Mouse (Mus musculus) heart, embryonic 11.5 days (tissue): ENCODE measurements around the gene Kcnj8. TPM values are rescaled to one million over a fixed set of nuclear protein-coding genes. Genes with fewer than 3 reads are reported as not detected.

Experiments used
- polyA plus RNA-seq: library from polyadenylated mRNA; unstranded; fragments of >200 nt; fragmentation: Nextera tagmentation; extraction: Ambion mirVana; gene quantifications from 2 replicates; pipeline ENCODE4 v1.2.1, GENCODE M21; 2014

The Kcnj8 gene
- polyA plus RNA-seq, 1 experiment from 2014 or later, result 3.0 TPM

Other genes with a start within 250 kb of the Kcnj8 start
- not detected in 2 replicates for gene Slco1a5, start 248.6 kb downstream of the Kcnj8 start, polyA plus RNA-seq
- gene Pyroxd1, start 226.0 kb downstream of the Kcnj8 start, polyA plus RNA-seq, result 13.3 and 15.8 TPM in 2 replicates
- 21.9 and 29.5 TPM in 2 replicates for gene Recql, start 184.5 kb downstream of the Kcnj8 start, polyA plus RNA-seq
- 93.5 and 97.9 TPM in 2 replicates for gene Golt1b, start 184.4 kb downstream of the Kcnj8 start, polyA plus RNA-seq
- gene Spx, start 158.2 kb downstream of the Kcnj8 start, polyA plus RNA-seq, result 1.4 TPM in 1 of 2 replicates, not detected in the other
- gene Gys2, start 98.5 kb downstream of the Kcnj8 start, polyA plus RNA-seq, result 0.36 TPM in 1 of 2 replicates, not detected in the other
- gene Ldhb, start 63.7 kb downstream of the Kcnj8 start, polyA plus RNA-seq, result 651 and 686 TPM in 2 replicates
- 21.1 and 21.6 TPM in 2 replicates for gene Abcc9, start 130.7 kb upstream of the Kcnj8 start, polyA plus RNA-seq
- 117 and 126 TPM in 2 replicates for gene Cmas, start 185.1 kb upstream of the Kcnj8 start, polyA plus RNA-seq
- gene Sult6b2, start 232.9 kb upstream of the Kcnj8 start, polyA plus RNA-seq, result 0.14 TPM in 1 of 2 replicates, not detected in the other